Mouse (Mus musculus): ENCODE results near the gene Lars2.

GRCm38 (mm10) chr9:123484830-123485229, 118.1 kb downstream of the Lars2 start:
- TF ChIP-seq RAD21 (IDR thresholded peaks at IDR 0.05; ENCODE audit: low read depth, low read length) (no peak), POLR2A (IDR thresholded peaks at IDR 0.05; ENCODE audit: control insufficient read depth in 1 of 2, insufficient read depth in 1 of 2, low read depth in 1 of 2, low read length in 2 of 2, poor library complexity in 1 of 2) (no peak), ZC3H11A (IDR thresholded peaks at IDR 0.05; ENCODE audit: low read depth, low read length) (no peak), ZKSCAN1 (IDR thresholded peaks at IDR 0.05; ENCODE audit: low read depth, low read length) (no peak), GATA1 (IDR thresholded peaks at IDR 0.05; ENCODE audit: low read depth, low read length) (no peak), CTCF (IDR thresholded peaks at IDR 0.05 in 2 of 3, conservative IDR thresholded peaks at IDR 0.05 in 1 of 3; ENCODE audit: control insufficient read depth in 1 of 3, insufficient read depth in 1 of 3, low read depth in 2 of 3, low read length in 3 of 3, poor library complexity in 1 of 3, severe bottlenecking in 1 of 3) (no peak), ETS1 (IDR thresholded peaks at IDR 0.05; ENCODE audit: low read depth, low read length) (no peak)
